Mouse (Mus musculus): ENCODE data around the gene Nrxn1.

Gene Nrxn1

DNA sequence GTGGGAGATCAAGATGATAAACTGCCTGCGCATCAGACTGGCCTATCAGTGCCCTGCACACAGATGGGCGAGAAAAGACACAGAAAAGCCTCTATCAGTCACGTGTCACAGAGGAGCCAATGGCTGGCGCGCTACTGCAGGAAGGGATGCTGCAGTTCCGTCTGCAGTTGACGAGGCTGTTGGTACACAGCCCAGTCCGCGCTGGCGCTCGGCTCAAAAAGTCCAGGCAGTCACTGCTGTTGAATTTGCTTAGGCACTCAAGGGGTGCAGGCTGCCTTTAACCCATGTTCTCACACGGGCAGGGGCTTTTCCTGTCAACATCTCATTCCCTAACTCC is 1004.6 kb downstream of the Nrxn1 start:
- DNase-seq (ENCODE audit: low read depth, low spot score) = peak; percentile 82

DNA sequence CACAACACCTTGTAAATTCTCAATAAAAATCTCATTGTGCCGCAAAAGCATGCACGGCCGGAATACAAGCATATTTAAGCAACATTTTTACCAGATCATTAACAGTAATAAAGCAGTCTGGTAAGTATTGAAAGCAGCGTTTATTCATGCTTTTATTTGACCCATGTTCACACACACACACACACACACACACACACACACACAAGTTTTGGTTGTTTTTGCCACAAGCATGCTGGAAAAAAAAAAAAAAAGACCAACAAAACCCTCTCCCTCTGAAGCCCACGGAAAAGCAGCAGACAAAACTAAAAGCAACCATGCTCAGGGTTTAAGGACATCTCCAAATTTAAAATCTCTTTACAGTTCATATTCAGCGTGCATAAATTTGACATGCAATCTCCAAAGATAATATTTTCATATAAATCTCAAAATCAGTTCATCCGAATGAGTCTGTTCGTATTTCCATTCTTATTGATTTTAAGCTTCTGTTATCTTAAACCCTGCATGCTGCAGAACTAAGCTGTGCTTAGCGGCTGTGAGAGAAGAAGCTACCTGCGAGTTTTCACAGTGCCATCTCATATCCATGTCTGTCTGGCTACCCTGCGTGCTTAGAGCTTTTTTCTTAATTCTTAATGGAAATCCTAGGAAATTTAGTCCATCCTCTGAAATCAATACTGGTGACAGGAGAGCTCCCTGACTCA is 1005.1 kb downstream of the Nrxn1 start:
- no peak for DNase-seq (ENCODE audit: low read depth, low spot score)

DNA sequence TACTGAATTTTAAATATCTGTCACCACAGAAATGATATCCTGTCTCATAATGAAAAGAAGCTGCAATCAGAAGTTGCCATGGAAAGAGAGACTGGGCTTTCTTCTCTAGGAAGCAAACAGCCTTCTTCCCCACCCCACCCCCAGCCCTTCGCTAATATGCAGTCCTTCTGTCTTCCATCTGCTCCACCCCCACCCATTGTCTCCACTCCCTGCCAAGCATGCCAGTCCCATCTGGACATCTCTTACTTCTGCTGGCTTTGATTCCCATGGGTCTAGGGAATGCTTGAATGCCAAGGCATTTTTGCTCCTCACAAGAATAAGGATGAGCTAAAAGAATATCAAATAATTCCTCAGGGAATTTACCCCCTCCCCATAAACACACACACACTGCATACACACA is 1006.0 kb downstream of the Nrxn1 start:
- DNase-seq (ENCODE audit: low read depth, low spot score) = peak; percentile 3

DNA sequence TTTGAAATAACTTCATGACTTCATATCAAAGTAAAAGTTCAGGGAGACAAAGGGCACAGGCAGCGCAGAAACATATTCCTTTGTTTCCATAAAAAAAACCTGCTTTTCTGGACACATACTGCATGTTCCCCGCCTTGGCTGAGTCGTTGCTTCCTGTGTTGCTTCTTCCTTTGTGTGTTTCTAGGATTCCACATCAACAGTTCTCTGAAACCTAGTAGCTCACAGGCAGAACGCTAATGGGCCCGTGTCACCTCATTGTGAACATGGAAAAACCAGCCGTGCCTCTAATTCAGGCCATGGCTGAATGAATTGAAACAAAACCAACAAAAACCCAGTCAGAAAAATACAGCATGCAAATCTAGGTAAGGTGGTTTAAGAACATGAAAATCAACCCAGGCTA is 1013.9 kb downstream of the Nrxn1 start:
- no peak for DNase-seq (ENCODE audit: low read depth, low spot score)

DNA sequence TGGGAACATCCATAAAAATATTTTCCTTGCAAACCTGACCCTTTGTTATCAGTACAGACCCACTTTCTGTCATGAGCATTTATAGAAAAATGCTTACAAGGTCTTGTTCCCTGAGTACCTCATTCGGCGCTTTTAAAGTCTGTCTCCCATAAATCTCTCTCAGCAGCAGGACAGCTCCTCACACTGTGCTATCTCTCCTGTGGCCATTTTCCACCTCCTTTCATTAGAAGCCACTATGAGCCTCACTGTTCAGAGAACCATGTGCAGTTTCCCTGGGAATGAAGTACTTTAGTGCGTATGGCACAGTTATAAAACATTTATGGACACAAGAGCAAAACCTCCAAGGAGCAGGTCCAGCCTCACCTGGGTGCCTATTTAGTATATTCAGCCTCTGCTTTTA is 1014.4 kb downstream of the Nrxn1 start:
- DNase-seq (ENCODE audit: low read depth, low spot score) = no peak

DNA sequence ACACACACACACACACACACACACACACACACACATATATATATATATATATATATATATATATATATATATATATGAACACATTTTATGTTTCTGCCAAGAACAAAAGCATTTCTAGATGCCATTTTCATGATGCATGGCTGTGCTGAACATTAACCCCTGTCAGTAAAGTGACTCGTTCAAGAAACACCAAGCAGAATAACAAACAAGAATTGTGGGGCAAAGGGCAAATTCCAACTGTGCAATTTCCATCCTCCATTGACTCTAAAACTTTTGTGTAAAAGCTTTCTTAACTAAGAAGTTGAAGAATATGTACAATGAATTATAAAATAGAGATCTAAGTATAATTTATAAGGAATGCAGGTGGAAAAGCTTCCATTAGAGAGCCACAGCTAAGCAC is 1030.0 kb downstream of the Nrxn1 start:
- no peak for DNase-seq (ENCODE audit: low read depth, low spot score)

DNA sequence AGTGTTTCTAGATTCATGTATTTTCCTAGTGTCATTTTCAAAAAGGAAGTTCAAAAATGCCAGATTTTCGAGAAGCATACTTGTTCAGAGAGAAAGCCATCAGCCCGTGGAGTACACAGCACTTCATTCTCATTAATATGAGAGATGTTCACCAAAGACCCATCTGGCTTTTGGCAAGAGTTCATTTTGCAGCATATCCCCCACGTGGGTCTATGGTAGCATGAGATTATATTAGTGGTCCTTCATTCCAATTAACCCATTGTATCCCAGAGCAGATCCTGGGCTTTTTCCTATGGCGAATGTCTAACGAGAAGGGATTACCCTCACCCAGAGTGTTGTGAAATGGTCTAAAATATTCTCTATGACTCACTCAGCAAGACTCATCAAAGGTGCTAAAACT is 1032.0 kb downstream of the Nrxn1 start:
- DNase-seq (ENCODE audit: low read depth, low spot score) = no peak

DNA sequence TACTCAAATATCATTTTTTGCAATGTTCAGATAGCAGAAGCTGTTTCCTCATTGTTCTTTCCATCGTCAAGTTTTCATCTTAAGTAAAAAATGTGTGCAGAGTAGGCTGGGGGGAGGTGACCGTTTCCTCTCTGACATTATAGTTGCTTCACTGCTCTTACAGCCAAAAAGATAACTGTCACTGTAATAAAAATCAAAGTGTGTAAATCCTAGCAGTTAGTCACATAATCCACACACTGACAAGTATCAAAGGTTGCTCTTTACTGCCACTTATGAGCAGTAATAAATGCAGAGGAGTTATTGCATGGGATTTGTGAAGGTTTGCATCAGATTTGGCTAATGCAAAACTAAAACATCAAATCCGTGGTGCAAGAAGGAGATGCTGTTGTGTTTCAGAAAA is 1032.7 kb downstream of the Nrxn1 start:
- DNase-seq (ENCODE audit: low read depth, low spot score) = no peak

DNA sequence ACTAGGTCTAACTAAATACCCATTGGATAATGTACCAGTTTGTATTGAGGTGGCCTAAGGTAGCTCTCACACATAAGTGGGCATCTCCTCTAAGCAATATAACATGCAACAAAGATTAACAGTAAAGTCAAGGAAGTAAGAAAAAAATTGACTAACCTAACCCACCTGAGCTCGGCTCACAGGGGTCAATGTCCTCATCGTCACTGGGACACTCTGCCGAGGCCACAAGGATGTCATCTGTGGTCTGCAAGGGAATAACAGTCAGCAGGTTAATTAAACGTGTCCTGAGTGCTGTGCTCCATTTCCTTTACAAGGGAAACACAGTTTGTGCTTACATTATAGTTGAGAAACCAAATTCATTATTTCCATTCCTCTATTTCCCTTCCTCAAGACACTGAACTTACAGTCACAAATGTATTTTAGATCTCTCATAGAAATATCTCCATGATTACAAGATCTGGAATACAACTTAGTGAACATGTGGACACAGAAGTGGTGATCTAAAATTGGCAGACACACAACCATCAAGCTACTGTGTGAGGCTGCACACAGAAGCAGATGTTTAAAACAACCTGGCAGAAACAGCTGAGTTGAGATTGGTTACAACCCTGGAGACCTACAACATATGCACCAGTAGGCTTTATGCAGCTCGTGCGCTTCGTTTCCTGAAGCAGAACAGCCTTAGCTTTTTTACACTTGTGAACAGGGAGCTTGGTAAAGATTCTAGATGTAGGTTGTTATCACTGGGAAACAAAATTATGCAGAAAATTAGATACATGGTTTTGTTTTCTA is 1033.4 kb downstream of the Nrxn1 start:
- no peak for DNase-seq (ENCODE audit: low read depth, low spot score)

DNA sequence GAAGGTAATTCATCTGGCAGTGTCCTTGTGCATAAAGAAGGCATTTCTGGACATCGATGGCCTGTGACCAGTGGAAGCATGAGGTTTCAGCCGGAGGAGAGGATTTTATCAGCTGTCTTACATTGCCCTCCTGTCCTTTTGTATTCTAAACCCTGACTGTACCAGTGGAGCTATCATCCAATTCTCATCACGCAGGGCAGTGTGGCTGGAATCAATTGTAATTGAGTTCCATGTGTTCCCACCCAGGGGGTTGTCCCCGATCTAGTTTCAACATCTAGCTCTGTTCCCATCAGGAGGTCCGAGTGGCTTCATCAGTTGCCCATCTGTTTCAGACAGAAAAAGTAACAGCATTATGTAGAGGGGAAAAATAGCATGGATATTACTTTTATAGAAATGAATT is 1038.6 kb downstream of the Nrxn1 start:
- DNase-seq (ENCODE audit: low read depth, low spot score) = no peak

DNA sequence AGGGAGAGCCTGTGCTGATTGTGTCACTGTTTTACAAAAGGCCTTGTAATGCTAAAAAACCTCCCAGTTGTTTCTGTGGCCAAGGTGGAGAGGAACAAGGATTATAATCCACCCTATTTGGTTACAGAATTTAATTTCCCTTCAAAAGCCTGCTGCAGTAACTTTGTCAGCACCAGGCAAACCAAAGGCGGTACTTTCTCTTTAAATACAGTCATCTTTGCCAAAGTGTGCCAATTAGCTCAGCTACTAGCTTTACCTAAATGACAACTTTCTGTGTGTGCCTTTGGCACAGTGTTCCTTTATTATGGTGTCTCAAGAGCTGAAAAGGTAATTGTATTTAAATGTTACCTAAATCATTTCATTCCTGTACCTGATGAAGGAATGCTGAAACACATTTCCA is 1053.6 kb downstream of the Nrxn1 start:
- no peak for DNase-seq (ENCODE audit: low read depth, low spot score)

DNA sequence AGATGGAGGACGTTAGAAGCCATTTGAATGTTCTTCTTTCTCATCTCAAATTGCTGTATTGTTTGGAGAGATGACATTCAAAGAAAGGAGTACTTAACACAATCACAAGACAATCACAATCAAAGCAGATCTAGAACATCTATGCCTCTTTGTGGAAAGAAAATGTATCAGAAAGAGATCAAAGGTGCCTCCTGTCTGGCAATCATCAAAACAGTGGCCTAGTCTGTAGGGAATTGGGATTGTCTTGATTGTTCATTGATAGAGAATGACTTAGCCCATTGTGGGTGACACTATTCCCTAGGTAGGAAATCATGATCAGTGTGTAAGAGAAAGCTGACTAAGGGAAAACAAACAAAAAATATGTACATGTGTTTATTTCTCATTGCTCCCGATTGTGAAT is 1060.5 kb downstream of the Nrxn1 start:
- DNase-seq (ENCODE audit: low read depth, low spot score) = peak; percentile 11

DNA sequence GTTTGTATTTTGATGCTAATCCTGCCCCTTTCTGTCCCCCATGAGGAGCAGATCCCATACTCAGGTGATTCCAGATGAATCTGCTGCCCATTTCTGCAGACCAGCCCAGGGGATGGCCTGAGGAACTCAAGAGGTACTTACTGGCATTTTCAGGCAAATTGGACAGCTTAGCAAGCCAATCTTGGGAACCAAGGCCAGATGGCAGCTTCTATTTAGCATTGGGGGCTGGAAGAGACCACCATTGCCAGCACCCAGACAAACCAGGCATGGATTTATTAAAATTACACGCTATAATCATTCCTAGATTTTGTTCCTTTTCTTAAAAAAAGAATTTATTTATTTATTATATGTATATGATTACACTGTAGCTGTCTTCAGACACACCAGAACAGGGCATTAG is 1076.2 kb downstream of the Nrxn1 start:
- DNase-seq (ENCODE audit: low read depth, low spot score) = no peak

DNA sequence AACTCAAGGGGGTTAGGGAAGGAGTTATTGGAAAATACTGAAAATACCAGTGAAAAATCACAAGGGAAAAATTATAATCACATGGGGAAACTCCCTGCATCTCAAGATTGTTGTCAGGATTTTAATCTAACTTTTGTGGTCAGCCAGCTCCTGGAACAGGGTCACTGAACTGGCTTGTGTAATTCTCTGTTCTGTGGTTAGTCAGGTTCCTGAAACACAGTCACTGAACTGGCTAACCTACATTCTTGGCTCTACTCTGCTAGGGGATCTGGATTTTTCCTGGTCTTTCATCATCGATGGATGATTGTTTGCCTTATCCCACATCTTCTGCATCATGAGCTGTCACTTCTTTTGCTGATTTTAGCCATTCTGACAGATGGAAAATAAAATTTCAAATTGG is 1081.1 kb downstream of the Nrxn1 start:
- no peak for DNase-seq (ENCODE audit: low read depth, low spot score)

DNA sequence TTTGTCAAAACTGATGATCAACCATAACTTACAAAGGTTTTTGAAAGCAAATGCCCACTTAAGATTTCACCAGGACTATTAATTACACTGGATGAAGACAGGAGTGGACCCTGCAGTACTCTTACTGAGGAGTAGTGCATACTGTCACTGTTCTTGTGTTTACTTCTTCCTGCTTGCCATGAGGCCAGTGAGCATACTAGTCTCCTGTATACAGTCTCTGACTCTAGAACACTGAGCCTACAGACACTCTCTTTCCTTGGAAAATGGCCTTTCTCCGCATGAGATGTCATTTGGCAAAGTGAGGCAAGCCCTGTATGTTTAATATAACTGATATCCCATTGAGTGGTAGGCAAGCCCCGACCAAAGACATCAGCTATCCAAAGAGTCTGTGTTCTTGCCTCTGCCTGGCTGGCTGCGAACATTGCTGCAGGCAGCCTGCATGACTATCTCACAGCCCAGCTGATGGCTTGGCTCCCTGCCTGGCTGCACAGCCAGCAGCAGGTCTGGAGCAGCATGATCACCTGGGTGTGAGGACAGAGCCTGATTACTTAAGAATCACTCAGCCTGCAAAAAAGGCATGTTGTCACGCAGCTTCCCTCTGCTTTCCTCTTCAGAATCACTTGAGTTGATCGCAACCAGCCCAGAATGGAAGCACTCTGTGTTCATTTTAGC is 1085.3 kb downstream of the Nrxn1 start:
- no peak for DNase-seq (ENCODE audit: low read depth, low spot score)

DNA sequence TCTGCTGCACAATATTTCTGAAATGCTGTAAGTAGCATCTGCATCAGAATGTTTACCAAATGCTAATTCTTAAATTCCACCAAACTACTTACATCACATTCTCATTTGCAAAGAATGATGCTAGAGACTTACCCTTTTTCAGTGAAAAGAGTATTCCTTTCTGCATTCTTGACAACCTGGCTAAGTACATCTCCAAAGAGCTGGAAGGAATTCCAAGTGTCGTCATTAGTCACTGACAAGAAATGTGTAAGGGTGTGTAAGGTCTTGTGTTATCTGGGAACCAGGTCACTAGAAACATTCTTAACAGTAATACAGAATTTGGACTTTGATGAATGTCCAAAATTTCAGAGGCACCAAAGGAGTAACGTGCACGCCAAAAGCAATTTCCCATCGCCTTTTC is 1102.2 kb downstream of the Nrxn1 start:
- no peak for DNase-seq (ENCODE audit: low read depth, low spot score)
